Mouse (Mus musculus) embryo, embryonic 11 days (tissue): Measurements from ENCODE around the gene Capza1.
"Not testable (repeated sequence)": the region's sequence is repeated elsewhere in the genome, so short reads cannot be mapped to it uniquely, and the experiment has no call there.

Experiments
- DNase-seq: peaks from one replicate; pipeline ENCODE4 v3.0.0-alpha.2; 2015

Gene Capza1

DNA sequence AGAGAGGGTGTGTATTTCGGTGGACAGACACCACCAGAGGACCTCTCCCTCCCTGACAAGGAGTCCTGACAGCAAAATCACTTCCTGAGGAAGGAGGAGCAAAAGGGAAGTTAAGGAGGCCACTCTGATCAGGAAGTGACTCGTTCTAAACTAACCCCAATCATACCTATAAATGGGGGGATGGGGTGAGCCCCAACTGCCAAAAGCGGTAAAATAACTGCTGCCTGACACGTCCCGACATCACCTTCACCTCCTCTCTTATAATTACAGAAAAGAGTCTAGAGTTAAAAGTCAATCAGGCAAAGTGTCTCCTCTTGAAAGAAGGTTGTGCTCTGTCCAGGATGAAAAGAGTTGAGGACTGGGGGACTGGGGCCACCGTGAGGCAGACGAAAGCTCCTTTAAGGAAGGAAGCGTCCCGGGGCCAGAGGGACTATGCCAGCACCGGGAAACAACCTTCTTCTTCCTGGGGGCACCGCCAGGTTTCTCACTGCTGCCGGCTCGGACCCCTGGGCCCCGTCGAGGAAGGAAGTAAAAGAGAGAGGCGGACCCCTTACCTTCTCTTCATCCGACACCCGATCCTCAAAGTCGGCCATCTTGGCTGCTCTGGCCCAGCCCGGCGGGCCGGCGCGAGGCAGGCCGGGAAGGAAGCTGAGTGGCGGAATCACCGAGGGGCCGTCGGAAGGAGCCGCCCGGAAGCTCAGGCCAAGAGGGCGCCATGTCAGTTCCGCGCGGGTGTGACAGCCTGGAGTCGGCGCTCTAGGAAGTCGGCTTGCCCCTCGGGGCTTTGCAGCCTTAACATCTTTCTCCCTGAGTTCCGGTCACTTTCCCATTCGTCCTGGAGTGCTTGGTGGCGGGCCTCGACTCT is at the start of gene Capza1, which contains the start of gene St7l:
Gene Capza1, minus strand, starts transcription at position 720 of the 865 bp plus-strand sequence.
Gene St7l, plus strand, starts transcription at position 220 of the 865 bp plus-strand sequence.
- DNase-seq: peak; percentile 94

DNA sequence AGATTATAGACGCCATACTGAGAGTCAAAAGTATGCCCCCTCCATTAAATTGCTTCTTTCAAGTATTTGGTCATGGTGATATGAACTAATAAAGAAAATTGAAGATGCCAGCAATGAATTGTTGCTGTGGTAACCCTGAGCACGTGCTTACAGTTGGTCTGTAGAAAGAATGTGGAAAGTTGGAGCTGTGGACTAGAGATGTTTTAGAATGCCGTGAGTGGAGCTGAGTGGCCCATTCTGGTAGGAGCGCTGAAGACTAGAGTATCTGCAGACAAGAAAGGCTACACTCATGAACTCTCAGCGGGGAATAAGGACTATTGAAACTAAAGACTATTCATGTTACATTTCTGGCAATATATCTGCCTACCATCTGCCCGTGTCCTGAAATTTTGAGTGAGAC is 44.9 kb upstream of the Capza1 start:
- DNase-seq: no peak

DNA sequence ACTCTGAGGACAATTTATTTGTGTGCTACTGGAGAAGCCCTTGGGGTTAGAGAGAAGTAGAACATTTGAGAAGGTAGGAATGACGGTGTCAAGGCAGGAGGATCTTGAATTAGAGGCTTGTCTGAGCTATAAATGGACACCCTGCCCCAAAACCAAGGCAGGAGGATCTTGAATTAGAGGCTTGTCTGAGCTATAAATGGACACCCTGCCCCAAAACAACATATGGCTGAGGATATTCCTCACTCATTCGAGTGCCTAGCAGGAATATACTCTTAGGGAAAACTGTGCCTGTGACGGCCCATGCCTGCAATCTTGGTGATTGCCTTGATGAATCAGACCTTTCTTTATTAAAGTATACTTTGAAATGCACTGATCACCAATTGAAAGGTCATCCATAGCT is 41.7 kb upstream of the Capza1 start:
- no peak for DNase-seq

DNA sequence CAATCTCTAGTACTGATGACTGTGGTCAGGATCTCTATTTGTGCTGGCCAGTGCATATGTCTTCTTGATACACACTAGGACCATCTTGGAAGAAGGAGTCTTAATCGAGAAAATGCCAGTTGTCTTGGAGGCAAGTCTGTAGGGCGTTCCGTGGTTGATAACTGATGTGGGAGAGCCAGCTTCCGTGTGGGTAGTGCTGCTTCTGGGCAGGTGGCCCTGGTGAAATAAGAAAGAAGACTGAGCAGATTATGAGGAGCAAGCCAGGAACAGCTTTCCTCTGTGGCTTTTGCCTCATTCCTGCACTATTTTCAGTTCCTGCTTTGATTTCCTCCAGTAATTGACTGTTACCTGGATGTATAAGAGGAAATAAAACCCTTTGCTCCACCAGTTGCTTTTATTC is 41.1 kb upstream of the Capza1 start:
- DNase-seq: no peak

DNA sequence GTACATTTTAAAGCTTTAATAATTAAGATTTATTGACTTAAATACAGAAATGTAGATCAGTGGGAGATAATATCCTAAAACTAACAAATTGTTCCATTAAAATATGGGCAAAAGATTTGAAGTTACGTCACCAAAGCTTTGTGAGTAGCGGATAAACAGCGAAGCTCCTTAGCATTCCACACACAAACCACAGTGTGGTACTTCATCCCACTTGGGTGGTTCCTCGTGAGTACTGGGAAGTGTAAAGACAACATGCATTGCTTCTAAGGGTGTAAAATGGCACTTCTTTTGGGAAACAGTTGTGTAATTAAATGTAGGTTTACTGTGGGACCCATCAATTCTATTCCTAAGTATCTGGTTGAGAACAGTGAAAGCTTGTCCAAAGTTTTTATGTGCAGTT is 36.8 kb upstream of the Capza1 start:
- no peak for DNase-seq

DNA sequence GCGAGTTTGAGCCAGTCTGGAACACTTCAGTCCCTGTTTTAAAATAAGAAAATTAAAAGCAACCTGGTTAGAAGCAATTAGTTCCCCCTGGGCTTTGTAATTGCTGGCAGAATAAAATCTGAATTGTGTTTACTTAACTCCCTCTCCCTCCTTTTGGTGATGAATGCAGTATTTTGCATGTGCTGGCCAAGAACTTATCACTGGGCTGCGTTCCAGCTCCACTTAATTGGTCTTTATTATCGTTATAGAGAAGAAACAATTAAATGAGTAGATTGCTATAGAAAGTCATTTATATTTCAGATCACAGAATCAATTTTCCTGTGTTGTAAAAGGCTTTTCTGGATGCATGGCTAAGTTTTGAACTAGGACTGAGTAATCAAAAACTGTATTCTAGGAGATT is 31.8 kb upstream of the Capza1 start:
- no peak for DNase-seq

DNA sequence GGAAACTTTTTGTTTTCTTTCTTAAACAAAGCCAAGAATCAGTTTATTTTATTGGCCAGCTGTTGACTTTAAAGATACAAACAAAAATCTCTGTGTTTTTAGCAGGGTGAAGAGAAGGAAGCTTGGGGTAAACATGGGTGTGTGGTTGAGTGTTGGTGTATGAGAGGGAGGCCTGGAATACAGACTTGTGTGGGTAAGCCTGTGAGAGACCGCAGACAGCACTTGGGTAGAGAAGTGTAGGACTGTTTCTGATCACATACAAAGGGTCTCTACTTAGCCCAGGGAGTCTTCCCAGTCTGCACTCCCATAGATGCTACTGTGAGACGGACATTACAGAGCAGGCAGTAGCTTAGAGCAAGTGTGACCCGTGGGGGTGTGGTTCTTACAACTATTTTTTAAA is 24.3 kb upstream of the Capza1 start:
- no peak for DNase-seq

DNA sequence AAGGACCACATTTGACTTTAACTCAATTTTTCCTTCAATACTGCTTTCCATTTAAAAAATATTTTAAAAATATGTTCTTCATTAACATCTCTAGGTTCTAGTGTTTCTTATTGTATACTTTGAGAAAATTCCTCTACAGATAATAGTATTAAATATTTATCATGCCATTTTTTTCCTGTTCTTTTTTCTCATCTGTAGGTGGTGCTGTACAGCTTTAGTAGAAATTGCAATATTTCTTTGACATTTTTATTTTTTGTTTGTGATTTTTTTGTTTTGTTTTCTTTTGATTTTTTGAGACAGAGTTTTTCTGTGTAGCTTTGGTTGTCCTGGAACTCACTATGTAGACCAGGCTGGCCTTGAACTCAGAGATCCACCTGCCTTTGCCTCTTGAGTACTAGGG is 5.3 kb upstream of the Capza1 start:
- no peak for DNase-seq

DNA sequence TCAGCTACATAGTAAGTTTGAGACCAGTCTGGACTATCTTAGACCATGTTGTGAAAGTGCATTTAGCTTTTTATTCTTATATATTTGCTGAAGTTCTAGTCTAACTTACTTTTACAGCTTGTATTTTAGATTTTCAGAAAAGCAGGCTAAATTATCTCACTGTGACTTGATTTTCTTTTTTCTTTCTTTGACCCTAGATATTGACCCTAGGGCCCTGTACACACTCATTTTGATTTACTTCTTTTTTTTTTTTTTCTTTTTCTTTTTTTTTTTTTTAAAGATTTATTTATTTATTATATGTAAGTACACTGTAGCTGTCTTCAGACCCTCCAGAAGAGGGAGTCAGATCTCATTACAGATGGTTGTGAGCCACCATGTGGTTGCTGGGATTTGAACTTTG is 2.4 kb upstream of the Capza1 start:
- not testable (repeated sequence) for DNase-seq

DNA sequence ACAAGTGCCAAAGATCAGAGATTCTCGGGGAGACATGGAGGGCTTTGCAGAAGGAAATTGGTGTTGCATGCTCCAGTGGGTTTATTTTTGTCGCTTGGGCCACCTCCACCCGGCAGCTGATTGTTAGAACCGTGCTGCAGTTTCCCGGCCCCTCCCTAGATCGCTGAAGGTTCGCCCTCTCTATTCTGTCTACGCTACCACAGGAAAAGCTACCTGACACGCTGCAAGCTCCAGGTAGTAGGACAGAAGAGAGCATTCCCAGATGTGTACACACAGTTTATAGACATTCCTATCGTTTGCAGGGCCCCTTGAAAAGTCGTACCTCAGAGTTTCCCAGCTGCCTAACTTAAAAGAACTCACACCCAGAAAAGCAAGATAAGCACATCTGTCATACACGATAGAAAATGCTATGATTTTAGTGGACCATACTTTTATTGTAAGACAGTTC is 1.1 kb upstream of the Capza1 start:
- DNase-seq: no peak

DNA sequence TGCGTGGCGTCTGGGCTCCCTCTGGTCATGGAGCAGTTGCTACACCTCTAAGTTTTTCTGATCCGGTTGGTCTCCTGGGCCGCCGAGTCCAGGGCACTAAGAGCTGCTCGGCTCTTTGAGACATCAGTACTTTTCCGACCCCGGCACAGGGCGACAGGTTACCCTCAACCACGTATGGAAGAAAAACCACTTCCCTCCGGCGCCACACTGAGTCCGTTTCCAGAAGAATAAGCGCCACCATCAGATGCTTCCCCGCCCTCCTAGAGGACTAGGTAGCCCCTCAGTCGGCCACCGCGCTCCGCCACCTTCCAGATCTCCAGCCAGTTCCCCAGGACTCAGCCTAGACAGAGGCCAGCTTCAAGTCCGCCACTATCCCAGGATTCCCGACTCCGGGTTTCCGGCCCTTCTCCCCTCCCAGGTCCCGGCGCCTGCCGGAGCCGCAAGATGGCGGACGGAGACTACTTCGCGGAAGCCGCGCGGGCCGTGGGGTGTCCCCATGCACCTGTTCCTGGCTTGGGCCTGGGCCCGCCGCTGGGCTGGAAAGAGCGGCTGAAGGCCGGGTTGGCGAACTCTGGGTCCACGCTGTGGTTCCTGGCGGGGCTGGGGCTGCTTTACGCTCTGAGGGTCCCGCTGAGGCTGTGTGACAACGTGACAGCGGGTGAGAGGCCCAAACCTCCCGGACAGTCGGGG is 491 bp upstream of the Capza1 start:
- DNase-seq: peak; percentile 94

DNA sequence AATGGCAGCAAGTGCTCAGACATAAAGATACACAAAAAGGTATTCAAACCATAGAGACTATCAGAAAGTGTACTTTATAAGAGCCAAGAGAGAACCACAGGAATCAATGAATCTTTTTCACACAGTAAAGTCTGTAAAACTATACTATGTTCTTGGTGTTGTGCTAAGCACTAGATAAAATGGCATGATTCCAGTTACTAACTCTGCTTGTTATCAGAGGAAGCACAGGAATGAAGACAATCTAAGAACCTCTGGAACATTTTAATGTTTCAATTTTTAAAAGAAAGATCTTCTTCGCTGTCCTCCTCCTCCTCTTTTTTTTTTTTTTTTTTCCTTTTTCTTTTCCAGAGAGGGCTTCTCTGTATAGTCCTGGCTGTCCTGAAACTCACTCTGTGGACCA is 5.7 kb downstream of the Capza1 start:
- no peak for DNase-seq

DNA sequence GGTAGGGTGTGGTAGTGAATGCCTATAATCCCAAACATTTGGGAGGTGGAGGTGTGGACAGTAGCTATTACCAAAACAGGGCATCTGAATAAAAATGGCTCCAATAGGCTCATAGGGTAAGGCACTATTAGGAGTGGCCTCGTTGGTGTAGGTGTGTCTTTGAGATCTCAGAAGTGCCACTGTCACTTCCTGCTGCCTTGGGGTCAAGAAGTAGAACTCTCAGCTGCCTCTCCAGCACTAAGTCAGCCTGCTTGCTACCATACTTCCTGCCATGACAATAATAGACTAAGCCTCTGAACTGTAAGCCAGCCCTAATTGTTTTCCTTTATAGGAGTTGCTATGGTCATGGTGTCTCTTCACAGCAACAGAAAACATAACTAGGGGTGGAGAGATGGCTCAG is 8.2 kb downstream of the Capza1 start:
- DNase-seq: no peak

DNA sequence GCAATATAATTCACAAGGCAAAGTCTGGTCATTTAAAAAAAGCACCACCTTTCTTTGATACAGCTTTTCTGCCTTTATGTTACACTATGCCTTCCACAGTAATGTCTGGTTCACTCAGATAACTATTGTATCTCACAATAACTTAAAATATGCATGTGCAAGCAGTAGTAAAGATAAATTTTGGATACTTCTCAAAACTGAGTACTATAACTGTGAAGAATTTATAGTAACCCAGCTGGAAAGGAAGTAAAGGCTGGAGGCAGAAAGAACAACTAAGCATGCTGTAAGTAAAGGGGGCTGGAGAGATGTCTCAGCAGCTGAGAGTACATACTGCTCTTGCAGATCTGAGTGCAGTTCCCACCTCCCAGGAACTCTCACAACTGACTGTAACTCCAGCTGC is 9.4 kb downstream of the Capza1 start:
- no peak for DNase-seq

DNA sequence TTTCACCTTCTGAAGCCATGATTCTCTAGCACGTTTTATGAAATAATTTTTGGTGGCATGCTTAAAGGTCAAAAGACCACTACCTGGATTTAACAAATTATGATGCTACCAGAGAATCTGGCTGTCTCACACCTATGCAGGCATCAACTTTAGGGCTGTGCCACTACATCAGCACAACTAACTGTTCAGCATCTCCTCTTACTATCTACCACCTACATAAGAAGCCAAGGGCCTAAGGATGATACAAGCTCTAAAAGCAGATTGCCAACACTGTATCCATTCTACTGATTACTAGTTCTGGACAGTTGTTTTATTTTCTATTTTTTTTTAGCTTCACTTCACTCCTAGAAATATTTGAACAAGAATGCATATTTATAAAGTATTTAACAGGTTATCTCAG is 9.8 kb downstream of the Capza1 start:
- no peak for DNase-seq

DNA sequence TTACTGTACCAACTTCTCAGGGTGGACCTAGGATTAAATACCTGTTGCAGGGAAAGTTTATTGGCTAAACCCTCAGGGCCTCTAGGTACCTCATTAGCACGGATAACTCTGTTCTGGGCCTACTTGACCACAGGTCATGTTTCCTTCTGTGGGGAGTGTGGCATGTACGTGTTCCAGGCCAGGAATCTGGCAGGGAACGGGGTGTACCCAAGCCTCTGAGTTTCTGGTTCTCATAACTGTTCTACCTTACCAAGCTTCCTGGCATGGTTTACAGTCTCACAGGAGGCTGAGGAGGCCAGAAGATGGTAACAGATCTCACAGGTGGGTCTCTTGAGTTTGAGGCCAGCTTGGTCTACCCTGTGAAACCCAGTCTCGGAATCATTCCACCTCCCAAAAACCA is 17.7 kb downstream of the Capza1 start:
- DNase-seq: no peak

DNA sequence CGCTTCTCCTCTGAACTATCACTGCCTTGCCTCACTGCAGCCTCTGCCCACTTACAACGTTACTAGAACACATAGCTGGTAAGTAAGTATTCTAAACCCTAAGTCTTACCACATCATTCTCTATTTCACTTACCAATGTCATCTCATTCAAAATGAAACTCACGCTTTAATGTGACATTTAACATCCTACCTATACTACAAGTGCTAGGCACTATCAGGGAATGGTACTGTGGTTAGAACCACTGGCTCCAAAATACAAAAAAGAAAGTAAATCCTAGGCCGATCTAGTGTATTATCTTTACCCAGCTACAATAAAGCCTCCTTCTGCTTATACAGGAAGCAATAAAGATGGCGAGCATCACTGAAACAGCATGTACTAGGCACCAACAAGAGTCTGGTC is 23.3 kb downstream of the Capza1 start:
- no peak for DNase-seq

DNA sequence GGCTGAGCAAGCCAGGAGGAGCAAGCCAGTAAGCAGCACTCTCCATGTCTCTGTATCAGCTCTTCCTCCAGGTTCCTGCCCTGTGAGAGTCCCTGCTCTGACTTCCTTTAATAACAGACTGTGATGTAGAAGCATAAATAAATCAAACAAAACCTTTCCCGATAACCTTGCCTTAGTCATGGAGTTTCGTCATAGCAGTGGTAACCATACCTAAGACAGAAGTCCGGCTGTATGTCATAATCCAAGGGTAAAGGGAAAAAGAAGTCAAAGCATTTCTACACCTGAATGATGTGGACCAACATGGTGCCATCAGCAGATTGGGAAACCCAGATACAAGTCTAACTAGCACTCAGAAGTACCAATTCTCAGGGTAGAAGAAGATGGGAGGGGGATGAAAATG is 28.5 kb downstream of the Capza1 start:
- no peak for DNase-seq

DNA sequence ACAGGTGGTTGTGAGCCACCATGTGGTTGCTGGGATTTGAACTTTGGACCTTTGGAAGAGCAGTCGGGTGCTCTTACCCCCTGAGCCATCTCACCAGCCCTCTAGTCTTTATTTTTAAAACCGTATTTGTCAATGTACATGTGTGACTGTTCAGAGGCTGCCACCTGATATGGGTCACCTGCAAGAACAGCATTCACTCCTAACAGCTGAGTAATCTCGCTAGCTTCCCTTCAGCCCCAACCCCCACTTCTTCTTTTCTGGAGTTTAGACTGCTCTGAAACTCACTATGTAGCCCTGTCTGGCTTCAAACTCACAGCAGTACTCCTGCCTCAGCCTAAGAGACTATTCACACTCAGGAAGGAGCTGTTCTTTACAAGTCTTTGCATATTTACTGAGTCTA is 41.9 kb downstream of the Capza1 start:
- no peak for DNase-seq

DNA sequence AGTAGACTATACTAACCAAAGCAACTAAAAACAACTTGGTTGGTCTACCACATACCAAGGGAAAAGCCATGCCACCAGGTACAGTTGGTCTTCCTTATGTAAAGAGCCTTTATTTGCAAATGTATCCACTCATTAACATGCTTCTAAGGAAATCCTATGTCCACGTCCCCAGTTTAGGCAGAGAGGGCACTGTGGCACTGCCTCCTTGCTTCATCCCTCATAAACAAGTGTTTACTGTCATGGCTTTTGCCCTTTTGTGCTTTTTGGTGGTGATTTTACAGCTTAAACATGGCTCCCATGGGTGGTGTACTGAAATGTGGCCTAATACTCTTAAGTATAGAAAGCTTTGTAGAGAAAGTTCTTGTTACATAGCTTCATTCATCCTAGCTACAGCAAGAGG is 43.9 kb downstream of the Capza1 start:
- DNase-seq: no peak

DNA sequence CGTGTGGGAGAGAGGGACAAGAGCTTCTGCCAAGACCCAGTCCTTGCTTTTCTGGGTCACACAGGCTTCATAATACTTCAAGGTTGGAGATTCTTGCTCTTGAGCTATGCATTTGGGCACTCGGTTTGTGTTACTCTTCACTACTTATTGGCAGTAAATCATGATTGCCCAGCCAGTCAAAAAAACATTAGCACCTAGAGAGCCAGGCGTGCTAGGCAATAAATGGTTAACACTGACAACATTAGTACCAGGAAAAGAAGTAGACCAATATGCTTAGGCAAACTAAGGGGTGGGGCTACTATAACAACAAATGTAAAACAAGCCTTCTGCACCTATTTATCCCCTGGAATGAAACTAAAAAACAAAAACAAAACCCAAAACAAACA is 45.6 kb downstream of the Capza1 start:
- no peak for DNase-seq

DNA sequence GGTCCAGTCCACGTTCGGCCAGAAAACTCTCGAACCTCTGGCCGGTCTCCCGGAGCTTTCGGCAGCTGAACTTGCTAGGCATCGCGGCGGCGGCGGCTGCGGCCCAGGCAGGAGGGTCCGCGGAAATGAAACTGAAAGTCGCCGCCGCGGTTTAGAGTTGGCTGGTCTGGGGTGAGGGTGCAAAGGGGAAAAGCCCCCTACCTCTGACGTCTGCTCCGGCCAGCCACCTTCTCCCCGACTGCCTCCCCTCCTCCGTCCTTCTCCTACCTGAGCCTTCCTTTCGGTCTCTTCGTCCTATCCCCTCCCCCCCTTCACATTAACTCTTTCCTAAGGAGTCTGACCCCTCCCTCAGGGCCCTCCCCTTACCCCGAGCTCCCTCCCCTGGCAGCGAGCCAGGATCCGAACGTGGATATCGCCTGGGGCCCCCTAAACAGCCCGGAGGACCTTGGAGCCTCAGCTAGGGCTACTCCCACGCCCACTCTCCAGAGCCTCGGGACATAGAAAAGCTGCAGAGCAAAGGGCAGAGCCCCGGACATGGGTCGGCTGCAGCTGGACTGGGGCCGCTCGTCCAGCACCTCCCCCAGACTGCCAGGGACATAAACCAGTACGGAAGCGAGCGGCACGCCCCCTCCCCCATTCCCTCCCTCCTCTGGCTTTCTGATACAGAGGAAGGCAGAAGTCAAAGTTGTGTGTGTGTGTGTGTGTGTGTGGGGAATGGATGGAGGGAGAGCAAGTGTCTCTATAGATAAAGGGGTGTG is 46.1 kb downstream of the Capza1 start, which contains the start of gene Mov10:
Gene Mov10, minus strand, starts transcription at position 573 of the 758 bp plus-strand sequence.
- peak; percentile 88 for DNase-seq

DNA sequence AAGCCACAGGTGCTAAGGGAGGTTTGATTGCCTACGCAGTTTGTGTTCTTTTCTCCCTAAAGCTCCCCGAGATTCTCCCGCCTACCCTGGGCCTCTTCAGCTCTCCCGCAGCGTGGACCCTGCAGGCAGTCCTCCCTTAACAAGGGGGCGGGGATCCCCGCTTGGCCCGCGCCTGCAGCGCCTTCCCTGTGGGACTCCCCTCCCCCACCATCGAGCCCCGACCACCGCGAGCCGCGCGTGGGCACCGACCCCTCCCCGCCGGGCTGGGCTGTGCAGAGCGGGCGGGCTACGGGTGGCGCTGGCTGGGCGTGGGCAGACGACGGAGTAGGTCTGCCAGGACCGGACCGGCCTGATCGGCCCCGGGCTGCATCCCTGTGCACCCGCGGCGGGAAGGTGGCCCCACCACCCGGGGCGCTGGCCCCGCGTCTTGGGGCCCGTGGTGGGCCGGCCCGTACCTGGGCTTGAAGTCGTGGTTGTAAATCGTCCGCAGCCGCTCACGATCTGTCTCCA is 46.8 kb downstream of the Capza1 start:
- peak; percentile 73 for DNase-seq
